Mouse (Mus musculus): ENCODE data around the gene Olfr187.

DNA sequence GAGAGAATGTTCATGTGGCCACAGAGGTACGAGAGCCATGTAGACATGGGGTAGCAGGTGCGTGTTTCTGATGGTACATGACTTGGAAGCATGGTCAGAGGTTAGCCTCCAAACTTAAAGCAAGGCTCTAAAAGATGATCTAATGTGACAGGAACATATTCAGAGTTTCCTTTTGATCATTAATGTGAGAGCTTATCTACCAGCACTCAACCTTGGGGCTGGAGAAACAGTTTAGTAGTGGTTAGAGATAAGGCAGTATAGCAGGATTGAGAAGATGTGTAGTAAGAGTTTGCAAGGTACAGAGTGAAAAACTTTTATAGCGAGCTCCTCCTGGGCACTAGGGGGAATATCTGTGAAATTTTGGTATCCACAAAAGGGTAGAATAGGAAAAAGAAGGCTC lies 6.3 kb upstream of the Olfr187 start:
- TF ChIP-seq CTCF (IDR thresholded peaks at IDR 0.05; ENCODE audit: borderline replicate concordance, insufficient read depth, low read length) (no peak), POLR2A (IDR thresholded peaks at IDR 0.05; ENCODE audit: low read depth, low read length) (no peak)
